Mouse (Mus musculus): ENCODE measurements around the gene Selenok.

Gene Selenok

DNA sequence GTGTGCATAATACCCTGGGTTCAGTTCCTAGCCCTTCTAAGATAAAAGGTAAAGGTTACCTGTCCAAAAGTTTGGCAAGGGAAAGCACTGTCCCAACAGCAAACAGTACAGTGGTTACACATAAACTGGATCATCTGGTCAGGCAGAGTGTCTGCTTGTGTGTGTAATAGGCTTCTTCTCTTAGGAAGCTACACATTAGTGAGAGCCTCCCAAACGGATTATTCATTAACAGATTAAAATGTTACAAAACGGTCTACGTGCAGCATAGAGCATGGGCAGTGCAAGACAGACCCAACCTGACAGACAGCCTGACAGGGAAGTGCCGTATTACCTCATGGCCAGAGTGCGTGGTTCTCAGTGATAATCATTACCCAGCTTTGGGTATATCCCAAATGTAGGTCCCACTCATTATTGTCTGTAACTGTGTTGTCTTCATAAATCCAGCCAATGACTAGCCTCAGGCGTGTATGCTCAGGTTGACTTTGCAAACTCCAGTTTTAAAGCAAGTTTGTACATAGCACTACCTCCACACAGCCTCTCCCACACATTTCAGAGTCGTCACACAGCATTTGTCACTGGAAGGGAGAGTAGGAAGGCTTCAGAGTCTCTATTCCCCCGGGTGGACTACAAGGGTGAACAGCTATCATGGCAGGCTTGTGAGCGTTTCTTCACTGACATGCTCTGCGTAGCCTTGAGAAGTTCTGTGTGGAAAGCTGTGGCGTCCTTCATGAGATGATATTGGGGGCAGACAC is 28.1 kb downstream of the Selenok start:
- DNase-seq (ENCODE audit: low spot score in 2 of 2) = no peak

DNA sequence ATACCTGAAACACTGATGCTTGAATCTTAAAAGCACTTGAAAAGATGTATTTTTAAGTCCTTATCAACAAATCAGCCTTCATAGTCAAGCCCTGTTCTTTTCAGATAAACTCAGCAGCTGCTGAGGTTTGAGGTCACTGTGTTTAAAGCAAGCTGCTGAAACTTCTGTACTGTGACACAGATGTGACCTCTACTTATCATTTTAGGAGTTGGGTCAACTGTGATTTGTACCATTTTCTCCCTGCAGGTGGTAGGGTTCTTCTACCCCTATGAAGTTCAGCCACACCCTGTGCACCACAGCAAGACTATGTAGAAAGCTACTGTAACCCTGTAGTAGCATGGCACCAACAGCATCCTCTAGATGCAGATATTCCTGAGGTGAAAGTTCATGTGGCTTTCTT is 29.2 kb downstream of the Selenok start:
- DNase-seq (ENCODE audit: low spot score in 2 of 2) = no peak

- no peak for DNase-seq (ENCODE audit: low spot score in 2 of 2)
Observed at GRCm38 (mm10) chr14:29998747-29999474, 30.8 kb downstream of the Selenok start.

GRCm38 (mm10) chr14:29999475-29999811 is 31.3 kb downstream of the Selenok start:
- no peak for DNase-seq (ENCODE audit: low spot score in 2 of 2)

DNA sequence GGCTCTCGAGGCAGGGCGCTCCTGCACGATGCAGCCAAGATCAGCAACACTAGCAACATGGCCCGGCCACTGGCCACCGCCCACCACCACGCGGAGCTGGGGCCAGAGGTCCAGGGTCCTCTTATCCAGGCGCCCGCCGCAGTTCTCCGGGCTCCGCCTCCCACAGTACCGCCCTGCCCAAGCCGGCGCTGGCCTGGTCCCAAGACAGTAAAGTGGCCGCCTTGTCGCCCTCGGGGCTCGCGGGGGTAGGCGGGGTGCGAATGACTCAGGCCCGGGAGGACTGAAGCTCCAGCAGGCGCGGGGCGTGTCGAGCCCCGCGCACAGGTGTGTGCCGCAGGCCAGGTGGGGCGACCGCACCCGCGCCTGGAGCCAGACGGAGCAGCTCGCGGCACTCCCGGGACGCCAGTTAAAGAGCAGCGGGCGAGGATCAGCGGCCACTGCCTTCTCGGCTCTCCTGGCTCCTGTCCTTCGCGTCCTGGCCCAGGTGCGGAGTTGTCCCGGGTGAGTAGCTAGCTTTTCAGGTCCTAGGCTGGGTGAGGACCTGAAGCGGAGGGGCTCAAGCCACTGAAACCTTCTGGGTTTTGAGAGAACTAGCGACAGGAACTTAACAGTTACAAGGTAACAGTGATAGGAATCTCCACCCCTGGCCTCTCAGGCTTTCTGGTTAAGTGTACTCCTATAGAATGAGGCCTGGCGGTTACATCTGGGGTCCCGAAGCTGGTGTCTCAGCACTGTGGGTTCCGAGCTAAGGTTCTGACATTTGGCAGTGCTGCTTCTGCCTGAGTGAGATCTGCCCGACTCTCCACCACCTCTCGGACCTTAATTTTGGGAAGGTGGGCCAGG is 40.8 kb downstream of the Selenok start, which contains the start of the genes Il17rb and Chdh:
Il17rb (minus strand) TSS at position 164 of the 843 bp plus-strand sequence.
Chdh (plus strand) TSS at position 291 of the 843 bp plus-strand sequence.
- no peak for DNase-seq (ENCODE audit: low spot score in 2 of 2)

DNA sequence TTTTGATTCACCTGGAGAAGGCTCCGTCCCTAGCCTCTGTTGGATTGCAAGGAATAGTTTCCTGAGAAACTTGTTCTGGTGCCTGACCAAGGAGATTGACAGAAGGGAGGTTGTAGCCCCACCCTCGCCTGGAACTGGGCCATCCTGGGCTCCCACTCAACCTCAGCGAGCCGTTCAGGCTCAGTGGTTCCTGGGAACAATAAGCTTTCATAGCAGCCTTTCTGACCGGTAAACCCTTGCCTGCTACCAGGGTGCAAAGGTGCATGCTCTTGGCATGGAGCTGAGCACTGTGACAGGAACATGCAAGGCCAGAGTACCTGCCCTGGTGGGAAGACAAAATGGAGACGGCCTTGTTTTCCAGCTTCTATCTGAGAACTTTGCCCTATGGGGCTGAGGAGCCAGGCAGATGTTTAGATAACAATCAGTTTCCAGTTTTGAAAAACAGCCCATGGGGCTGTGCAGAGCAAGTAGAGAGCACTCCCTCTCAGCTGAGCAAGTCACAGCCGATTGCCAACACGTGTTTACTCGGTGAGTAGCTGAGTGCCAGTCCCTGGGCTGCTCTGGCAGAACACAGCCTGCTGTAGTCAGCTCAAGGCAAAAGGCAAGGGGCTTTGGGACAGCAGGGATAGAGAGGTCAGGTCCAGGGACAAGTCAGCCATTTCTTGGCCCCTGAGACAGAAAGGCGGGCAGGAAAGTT is 41.9 kb downstream of the Selenok start:
- DNase-seq (ENCODE audit: low spot score in 2 of 2) = no peak

DNA sequence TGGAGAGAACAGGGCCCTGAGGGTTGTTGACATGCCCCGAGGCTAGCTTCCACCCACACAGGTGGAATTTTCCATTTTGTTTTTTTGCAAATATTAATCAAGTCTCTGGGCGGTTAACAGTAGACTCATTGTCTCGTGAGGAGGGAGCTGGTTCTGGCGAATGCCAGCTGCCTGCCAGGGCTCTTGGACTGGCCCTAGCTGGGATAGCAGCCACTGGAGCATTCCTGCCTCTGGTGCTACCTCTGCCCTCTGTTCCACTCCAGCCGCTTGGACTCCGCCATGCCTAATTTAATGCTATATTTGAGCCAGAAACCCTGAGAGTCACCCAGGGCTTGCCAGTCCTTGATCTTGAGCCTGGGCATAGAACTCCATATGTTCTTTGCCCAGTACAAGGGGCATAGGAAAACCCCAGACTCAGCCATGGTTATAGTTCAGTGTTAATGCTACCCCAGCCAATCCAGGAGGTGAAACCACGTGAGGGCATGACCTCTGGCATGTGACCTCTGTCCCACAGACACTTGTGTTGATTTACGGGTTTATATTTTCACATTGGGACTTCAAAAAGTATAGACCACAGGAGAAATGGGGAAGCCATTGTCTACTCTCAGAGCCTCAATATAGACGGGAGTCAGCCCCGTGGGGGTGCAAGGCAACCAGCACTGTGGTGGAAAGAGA is 43.9 kb downstream of the Selenok start:
- no peak for DNase-seq (ENCODE audit: low spot score in 2 of 2)

DNA sequence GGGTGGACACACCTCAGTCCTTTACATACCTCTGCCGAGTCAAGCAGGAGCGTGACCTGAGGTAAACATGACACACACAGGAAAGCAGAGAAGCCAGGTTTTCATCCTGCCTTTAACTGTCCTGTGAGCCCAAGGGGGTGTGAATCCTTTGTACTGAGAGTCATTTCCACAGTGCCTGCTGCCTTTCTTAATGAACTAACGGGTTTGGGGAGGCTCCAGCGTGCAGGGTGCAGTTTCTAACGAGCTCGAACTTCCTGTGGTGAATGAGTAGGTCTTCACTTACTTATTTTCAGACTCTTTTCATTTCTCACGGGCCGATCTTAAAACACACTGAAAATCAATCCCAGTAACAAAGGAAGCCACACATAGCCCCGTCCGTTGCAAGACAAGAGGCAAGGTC is 46.4 kb downstream of the Selenok start:
- DNase-seq (ENCODE audit: low spot score in 2 of 2) = no peak

DNA sequence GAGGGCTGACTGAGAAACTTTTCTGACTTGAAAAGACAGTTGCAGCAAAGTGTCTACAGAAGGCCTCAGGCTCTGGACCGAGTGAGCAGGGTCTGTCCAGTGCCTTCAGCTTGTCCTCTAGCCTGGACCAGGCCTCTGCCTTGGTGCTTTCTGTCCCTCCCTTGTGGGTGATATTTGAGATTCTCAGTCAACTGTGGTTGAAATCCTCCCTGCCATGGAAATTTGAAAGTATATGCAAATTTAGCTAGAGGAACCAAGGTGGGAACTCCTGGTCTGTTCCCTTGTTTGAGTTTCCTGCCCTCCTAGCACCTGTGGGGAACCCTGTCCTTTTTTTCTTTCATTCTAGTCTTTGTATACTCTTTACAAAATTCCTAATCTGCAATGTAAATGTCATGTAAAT is 46.9 kb downstream of the Selenok start:
- no peak for DNase-seq (ENCODE audit: low spot score in 2 of 2)

GRCm38 (mm10) chr14:30016666-30017065 is 48.6 kb downstream of the Selenok start:
- DNase-seq (ENCODE audit: low spot score in 2 of 2) = no peak

DNA sequence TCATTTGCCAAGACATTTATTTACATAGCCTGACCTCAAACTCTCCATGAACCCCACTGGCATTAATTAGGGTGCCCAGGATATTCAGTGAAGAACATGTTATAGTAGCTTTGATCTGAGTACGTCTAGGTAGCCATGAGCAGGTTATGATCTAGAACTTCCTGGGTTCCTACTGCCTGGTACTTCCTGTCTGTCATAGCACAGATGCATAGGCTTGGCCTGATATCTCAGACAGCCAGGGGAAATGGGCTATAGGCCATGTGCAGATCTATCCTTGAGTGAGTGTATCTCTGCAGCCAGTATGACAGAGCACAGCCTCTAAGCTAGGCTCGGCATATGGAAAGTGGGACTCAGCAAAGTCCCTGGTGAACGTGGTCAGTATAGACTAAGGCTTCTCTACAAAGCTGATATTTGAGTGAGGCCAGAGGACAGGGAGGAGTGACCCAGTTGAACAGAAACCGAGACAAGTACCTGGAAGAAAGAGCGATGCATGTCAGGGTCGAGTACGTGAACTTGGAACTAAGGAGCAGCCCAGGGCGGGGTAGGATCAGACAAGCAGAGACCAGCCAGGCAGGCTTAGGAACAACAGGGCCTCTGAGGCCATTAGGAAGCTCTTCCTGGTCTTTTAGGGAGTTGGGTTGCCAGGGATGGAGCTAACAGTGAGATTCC is 49.8 kb downstream of the Selenok start:
- DNase-seq (ENCODE audit: low spot score in 2 of 2) = no peak

DNA sequence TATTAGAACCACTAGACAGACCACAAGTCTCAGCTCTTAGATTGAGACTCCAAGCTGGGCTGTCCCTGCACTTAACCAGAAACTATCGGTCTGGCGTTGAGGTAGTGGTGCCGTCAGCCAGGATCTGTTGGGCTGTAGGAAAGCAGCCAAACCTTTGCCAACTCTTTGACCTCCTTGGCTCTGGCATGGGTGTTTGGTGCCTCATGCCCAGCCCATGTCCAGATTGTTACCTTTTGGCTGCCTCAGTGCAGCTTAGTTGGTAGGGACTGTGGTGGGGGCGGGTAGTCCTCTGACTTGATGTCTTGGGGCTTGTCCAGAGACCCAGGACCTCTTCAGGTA is 50.3 kb downstream of the Selenok start:
- DNase-seq (ENCODE audit: low spot score in 2 of 2) = no peak

DNA sequence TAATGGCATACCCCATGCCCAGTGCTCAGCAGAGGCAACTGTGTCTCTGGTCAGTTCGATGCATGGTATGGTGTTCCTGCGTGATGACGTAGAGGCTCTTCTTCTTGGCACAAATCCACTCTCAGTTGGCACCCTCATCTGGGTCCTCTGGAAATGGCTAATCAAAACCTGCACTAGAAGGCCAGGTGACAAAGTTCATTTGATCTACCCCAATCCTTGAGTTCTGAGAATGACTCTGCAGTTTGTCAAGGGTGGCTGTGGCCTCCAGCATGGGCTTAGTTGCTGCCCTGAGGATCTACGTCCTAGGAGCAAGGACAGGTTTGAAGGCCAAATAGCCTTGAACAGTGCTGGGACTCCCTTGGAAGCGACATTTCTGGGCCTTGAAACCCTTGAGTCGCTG is 50.7 kb downstream of the Selenok start:
- DNase-seq (ENCODE audit: low spot score in 2 of 2) = no peak

DNA sequence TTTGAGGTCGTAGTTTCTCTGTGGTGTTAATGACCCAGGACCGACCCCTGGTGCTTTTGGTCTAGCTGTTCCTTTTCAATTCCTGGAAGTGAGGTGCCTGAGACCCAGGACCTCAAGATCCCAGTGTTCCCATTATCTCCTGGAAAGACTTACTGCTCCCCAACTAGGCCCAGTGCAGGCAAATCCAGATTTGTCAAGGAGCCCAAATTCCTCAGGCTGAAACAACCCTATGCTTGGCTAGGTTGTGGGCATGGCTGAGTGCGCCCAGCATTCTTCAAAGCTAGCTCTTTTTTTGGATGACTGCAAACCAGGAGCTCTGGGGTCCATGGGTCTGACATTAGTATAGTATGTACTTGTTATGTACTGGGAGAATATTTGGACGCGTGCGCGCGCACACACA is 51.3 kb downstream of the Selenok start:
- DNase-seq (ENCODE audit: low spot score in 2 of 2) = no peak

GRCm38 (mm10) chr14:30019792-30020575 is 51.9 kb downstream of the Selenok start:
- DNase-seq (ENCODE audit: low spot score in 2 of 2) = no peak

DNA sequence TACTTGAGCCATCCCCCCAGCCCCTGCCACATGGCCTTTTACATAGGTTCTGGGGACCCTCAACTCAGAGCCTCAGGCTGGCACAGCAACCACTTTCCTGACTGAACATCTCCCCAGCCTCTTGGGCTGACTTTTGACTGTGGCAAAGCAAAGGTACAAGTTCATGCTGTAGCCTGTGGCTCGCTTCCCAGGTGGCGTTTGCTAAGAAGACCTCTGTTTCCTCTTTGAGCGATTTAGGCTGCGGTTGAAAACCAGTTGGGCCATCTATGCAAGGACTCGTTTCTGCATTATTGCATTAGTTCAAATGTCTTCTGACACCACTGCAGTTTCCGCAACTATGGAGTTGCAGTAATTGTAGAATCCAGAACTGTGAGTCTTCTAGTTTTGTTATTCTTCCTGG is 54.4 kb downstream of the Selenok start:
- DNase-seq (ENCODE audit: low spot score in 2 of 2) = peak in 1 of 2 experiments; percentile 12

DNA sequence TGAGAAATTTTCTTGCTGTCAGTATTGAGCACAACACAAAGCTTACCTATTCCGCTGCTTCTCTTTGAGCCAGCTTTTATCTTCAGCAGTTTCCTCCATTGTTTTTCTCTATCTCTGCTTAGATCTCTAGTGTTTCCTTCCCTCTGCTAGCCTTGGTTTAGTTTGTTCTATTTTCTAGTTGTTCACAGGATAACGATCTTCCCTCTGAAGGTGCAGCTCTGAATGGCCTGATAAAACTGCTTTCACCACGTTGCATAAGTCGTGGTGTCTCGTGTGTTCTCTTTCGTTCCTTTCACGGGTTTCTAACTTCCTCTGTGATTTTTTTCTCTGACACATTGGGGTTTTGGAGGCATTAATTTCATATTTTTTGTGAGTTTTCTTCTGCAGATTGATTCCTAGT is 56.3 kb downstream of the Selenok start:
- DNase-seq (ENCODE audit: low spot score in 2 of 2) = no peak
